Mouse (Mus musculus) hindbrain, embryonic 13.5 days (tissue): ENCODE data around the gene Lmbr1l. TPM values are rescaled to one million over a fixed set of nuclear protein-coding genes. Genes with fewer than 3 reads are reported as not detected.
A peak's percentile ranks its signal among the peaks of the same experiment; 100 is the strongest.
"Not testable (repeated sequence)": the region's sequence is repeated elsewhere in the genome, so short reads cannot be mapped to it uniquely, and the experiment has no call there.

Experiments used
- ATAC-seq: fragments of 200-750 bp; cut with Nextera tagmentation; 2 replicates; pipeline ENCODE4 v1.8.0; 2017; ENCODE audit warnings: moderate TSS enrichment; ENCODE audit not compliant: low FRiP score
- H3K27ac ChIP-seq: fragments of 300-500 bp; sonication (generic); 2 replicates; pipeline ENCODE4 v1.5.1; 2015; ENCODE audit warnings: inconsistent platforms, mild to moderate bottlenecking, moderate library complexity
- H3K27me3 ChIP-seq: fragments of 300-500 bp; sonication (generic); 2 replicates; pipeline ENCODE4 v1.6.1; 2015; ENCODE audit warnings: mild to moderate bottlenecking, inconsistent platforms
- H3K36me3 ChIP-seq: fragments of 300-500 bp; sonication (generic); 2 replicates; pipeline ENCODE4 v1.6.1; 2015; ENCODE audit warnings: mild to moderate bottlenecking, inconsistent platforms
- H3K4me1 ChIP-seq: fragments of 300-500 bp; sonication (generic); replicated peaks from 2 replicates; pipeline ENCODE4 v1.6.1; 2015; ENCODE audit warnings: inconsistent platforms
- H3K4me2 ChIP-seq: fragments of 300-500 bp; sonication (generic); 2 replicates; pipeline ENCODE4 v1.6.1; 2015; ENCODE audit warnings: inconsistent platforms, mild to moderate bottlenecking, moderate library complexity
- H3K4me3 ChIP-seq: fragments of 300-500 bp; sonication (generic); 2 replicates; pipeline ENCODE4 v1.5.1; 2015; ENCODE audit warnings: mild to moderate bottlenecking, inconsistent platforms
- H3K9ac ChIP-seq: fragments of 300-500 bp; sonication (generic); 2 replicates; pipeline ENCODE4 v1.6.1; 2015; ENCODE audit warnings: mild to moderate bottlenecking, inconsistent platforms
- H3K9me3 ChIP-seq: fragments of 300-500 bp; sonication (generic); 2 replicates; pipeline ENCODE4 v1.6.1; 2016; ENCODE audit warnings: inconsistent platforms
- WGBS: fragments of 180-500 bp; shearing (Covaris S2); methylation state at CpG from one replicate; pipeline ENCODE4 v1.1.7; 2015; 5-methylcytosine and 5-hydroxymethylcytosine counted together
- polyA plus RNA-seq: library from polyadenylated mRNA; unstranded; fragments of >200 nt; fragmentation: Nextera tagmentation; extraction: Ambion mirVana; gene quantifications from 2 replicates; pipeline ENCODE4 v1.2.1, GENCODE M21; 2015

Gene Lmbr1l
- polyA plus RNA-seq, 1 experiment from 2014 or later: 38.3 TPM

- Histone ChIP-seq H3K4me1 (peaks cover 26% of the 10 kb centered on the region), H3K4me2 (peak overlapping the region; percentile 92), H3K4me3 (peak overlapping the region; percentile 71), H3K27ac (peak overlapping the region; percentile 99), H3K36me3 (peaks cover 13% of the 10 kb centered on the region), H3K9ac (peak overlapping the region; percentile 86)
- H3K9me3 ChIP-seq, H3K27me3 ChIP-seq: not testable (repeated sequence)
- ATAC-seq: peak; percentile 12; the same call in 1 of the 2 replicates
- WGBS: 14% methylated on average over 8 of the region's 9 CpGs
These were observed 15.1 kb upstream of the Lmbr1l start for GRCm38 (mm10) chr15:98933004-98933671.

- H3K27ac ChIP-seq: no peak overlapping the region
- no peak overlapping the region for H3K9ac ChIP-seq
- no peak overlapping the region for H3K4me2 ChIP-seq
- peaks cover 25% of the 10 kb centered on the region for H3K4me1 ChIP-seq
- H3K36me3 ChIP-seq: peaks cover 13% of the 10 kb centered on the region
- H3K27me3 ChIP-seq: no peaks in the 10 kb centered on the region
- no peak overlapping the region for H3K4me3 ChIP-seq
- no peak for ATAC-seq
- 75% methylated on average over 3 of the region's 3 CpGs for WGBS
- no peaks in the 10 kb centered on the region for H3K9me3 ChIP-seq
These were observed 13.0 kb upstream of the Lmbr1l start for GRCm38 (mm10) chr15:98930998-98931397.

DNA sequence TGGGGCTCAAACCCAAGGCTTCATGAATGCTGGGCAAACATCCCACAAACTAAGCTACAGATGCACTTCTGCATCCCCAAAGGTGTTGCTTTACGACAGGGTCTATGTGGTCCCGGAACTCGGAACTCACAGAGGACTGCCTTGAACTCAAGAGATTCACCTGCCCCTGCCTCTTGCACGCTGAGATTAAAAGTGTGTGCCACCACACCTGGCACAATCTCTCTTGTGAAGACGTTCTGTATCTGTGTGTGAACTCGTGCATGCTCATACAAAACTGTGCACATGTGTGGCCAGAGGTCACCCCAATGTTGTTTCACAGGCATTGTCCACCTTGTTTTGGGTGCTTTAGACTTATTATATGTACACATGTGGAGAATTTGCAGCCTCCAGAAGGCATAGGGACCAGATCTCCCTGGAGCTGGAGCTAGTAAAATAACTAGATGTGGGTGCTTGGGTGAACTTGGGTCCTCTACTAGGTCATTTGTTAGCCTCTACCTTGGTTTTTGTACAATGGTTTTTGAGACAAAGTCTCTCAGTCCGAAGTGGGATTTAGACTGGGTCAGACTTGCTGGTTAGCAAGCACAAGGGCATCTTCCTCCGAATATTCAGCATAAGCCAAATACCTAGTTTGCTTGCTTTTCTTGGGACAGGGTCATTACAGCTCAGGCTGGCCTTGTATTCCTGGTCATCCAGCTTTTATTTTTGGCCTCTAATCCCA lies 12.1 kb upstream of the Lmbr1l start:
- 61% methylated on average over 8 of the region's 8 CpGs for WGBS
- ATAC-seq: no peak

DNA sequence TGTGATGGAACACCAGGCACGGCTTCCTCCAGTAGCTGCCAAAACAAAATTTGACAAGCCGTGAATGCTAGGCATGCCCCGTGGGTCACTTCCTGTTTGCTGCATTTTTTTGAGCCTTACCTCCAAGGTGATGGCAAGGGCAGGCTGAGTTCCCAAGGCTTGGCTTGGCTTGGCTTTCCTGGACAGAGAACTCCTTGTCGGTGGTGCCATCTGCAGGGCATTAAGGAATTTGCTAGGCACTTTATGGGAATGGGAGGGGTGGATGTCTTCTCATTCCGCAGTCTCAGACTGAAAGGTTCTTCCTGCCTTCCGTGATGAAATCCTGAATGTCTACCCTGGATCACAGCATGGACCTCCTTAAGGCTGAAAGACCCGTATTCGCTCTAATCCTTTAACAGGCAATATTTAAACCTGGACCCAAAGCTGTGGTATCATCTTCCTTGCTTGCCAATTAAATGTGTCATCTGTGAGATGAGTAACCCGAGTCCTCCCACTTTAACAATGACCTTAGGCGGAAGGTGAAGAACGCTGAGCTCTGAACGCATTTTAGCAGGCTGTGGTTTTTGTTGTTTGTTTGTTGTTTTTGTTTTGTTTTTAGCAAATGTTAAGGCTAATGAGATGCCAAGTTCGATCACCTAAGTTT lies 10.7 kb upstream of the Lmbr1l start:
- 15% methylated on average over 13 of the region's 13 CpGs for WGBS
- no peak overlapping the region for H3K4me2 ChIP-seq

More for the DNA sequence above, 12.1 kb upstream of the Lmbr1l start:
- Histone ChIP-seq H3K4me2 (no peak overlapping the region), H3K9me3 (no peaks in the 10 kb centered on the region), H3K36me3 (peaks cover 13% of the 10 kb centered on the region), H3K27ac (no peak overlapping the region), H3K27me3 (no peaks in the 10 kb centered on the region), H3K4me3 (no peak overlapping the region), H3K9ac (no peak overlapping the region), H3K4me1 (peaks cover 17% of the 10 kb centered on the region)

GRCm38 (mm10) chr15:98927566-98927965 lies 9.5 kb upstream of the Lmbr1l start:
- H3K4me1 ChIP-seq: peaks cover 10% of the 10 kb centered on the region
- no peak overlapping the region for H3K4me2 ChIP-seq
- H3K4me3 ChIP-seq: no peak overlapping the region
- no peaks in the 10 kb centered on the region for H3K27me3 ChIP-seq
- peaks cover 15% of the 10 kb centered on the region for H3K36me3 ChIP-seq
- no peaks in the 10 kb centered on the region for H3K9me3 ChIP-seq
- no peak overlapping the region for H3K27ac ChIP-seq
- no peak overlapping the region for H3K9ac ChIP-seq
- no peak for ATAC-seq
- 85% methylated on average over 5 of the region's 5 CpGs for WGBS

More for the DNA sequence above, 10.7 kb upstream of the Lmbr1l start:
- no peaks in the 10 kb centered on the region for H3K9me3 ChIP-seq
- no peak overlapping the region for H3K9ac ChIP-seq
- peaks cover 13% of the 10 kb centered on the region for H3K36me3 ChIP-seq
- ATAC-seq: 0 out of 2 replicates have a peak, but pooled peaks have one; percentile 40
- H3K27ac ChIP-seq: no peak overlapping the region
- H3K4me1 ChIP-seq: peaks cover 15% of the 10 kb centered on the region
- no peak overlapping the region for H3K4me3 ChIP-seq
- no peaks in the 10 kb centered on the region for H3K27me3 ChIP-seq

DNA sequence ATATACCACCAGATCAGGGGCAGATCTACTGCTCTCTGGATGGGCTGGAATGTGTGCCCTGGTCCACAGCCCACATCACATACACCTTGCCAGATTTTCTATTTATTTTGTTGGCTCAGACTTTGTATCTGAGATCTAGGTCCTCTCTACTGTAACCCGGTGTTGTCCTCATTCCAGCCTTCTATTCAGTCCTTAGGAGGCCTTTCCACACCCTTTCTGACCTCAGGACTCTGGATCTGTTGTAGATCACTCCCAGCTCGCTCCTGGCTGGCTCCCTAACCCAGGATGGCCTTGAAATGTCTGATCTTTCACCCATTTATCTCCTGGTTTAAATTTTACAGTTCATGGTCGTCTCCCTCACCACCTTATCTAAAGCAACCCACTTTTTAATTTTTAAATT lies 6.7 kb upstream of the Lmbr1l start:
- H3K4me1 ChIP-seq: peaks cover 2% of the 10 kb centered on the region
- H3K9ac ChIP-seq: no peak overlapping the region
- no peak for ATAC-seq
- no peak overlapping the region for H3K4me3 ChIP-seq
- no peak overlapping the region for H3K4me2 ChIP-seq
- 86% methylated on average over 3 of the region's 3 CpGs for WGBS
- no peaks in the 10 kb centered on the region for H3K9me3 ChIP-seq
- H3K27ac ChIP-seq: no peak overlapping the region
- peaks cover 3% of the 10 kb centered on the region; the same call in 1 of the 2 replicates for H3K36me3 ChIP-seq
- no peaks in the 10 kb centered on the region for H3K27me3 ChIP-seq

DNA sequence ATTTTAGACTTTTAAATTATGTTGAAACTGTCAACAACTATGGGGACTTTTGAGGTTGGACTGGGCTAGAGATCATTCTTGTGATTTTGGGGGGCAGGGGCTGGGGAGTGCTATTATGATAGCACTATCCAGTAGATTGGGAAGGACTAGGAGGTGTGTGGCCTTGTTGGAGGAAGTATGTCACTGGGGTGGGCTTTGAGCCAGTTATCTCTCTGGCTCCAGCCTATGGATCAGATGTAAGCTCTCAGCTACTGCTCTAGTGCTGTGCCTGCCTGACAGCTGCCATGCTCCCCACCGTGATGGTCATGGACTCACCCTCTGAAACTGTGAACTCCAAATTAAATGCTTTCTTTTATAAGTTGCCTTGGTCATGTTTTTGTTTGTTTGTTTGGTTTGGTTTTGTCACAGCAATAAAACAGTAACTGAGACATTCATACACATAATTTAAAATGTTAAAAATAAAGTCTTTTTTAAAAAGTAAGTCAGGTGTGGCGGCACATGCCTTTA lies 5.1 kb upstream of the Lmbr1l start:
- Histone ChIP-seq H3K36me3 (peaks cover 3% of the 10 kb centered on the region; the same call in 1 of the 2 replicates), H3K4me1 (peaks cover 8% of the 10 kb centered on the region), H3K27me3 (no peaks in the 10 kb centered on the region), H3K4me3 (no peak overlapping the region), H3K9ac (no peak overlapping the region), H3K27ac (no peak overlapping the region), H3K9me3 (no peaks in the 10 kb centered on the region), H3K4me2 (no peak overlapping the region)
- 78% methylated on average over 2 of the region's 2 CpGs for WGBS
- no peak for ATAC-seq

DNA sequence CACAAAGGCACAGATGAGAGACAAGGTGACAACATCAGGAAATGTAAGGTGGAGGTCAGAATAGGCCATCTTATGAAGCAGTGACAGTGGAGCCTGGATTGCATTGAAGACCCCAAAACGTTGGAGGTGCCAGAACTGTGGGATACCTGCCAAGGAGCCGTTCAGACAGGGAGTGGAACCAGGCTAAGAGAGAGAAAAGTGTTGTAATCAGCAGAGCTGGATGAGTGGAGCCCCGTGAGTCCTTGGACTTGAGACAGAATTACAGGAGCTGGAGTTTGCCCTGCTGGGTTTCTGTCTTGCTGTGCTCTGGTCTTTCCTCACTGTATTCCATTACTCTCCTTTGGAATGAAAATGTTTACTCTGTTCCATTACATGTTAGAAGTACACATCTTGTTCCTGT lies 4.5 kb upstream of the Lmbr1l start:
- WGBS: 61% methylated on average over 3 of the region's 3 CpGs
- Histone ChIP-seq H3K4me2 (no peak overlapping the region), H3K36me3 (peaks cover 3% of the 10 kb centered on the region; the same call in 1 of the 2 replicates), H3K9ac (no peak overlapping the region), H3K4me1 (peaks cover 8% of the 10 kb centered on the region), H3K27ac (no peak overlapping the region), H3K4me3 (no peak overlapping the region), H3K27me3 (no peaks in the 10 kb centered on the region), H3K9me3 (no peaks in the 10 kb centered on the region)
- ATAC-seq: no peak

DNA sequence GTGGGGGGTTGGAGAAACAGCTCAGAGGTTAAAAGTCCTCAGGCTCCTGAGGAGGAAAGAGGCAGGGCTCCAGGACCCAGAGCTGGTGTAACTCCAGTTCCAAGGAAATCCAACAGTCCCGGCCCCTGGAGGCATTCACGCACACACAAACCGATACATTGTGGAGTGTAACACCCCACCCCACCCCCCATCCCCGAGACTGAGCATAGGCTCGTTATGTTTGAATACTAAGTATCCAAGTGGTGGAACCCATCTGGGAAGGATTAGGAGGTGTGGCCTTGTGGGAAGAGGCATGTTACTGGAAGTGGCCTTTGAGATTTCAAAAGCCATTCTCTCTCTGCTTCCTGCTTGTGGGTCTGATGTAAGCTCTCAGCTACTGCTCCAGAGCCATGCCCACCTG lies 3.5 kb upstream of the Lmbr1l start:
- no peak for ATAC-seq
- Histone ChIP-seq H3K9me3 (no peaks in the 10 kb centered on the region), H3K9ac (no peak overlapping the region), H3K4me3 (no peak overlapping the region), H3K4me2 (no peak overlapping the region), H3K4me1 (peaks cover 15% of the 10 kb centered on the region), H3K27ac (no peak overlapping the region), H3K27me3 (no peaks in the 10 kb centered on the region), H3K36me3 (peaks cover 3% of the 10 kb centered on the region; the same call in 1 of the 2 replicates)
- WGBS: 84% methylated on average over 5 of the region's 5 CpGs

GRCm38 (mm10) chr15:98918499-98918895 lies 466 bp upstream of the Lmbr1l start:
- 32% methylated on average over 8 of the region's 8 CpGs for WGBS
- Histone ChIP-seq H3K36me3 (peaks cover 14% of the 10 kb centered on the region), H3K27ac (peak overlapping the region; percentile 97), H3K9ac (peak overlapping the region; percentile 64), H3K4me1 (peaks cover 33% of the 10 kb centered on the region), H3K4me3 (peak overlapping the region; percentile 84), H3K4me2 (peak overlapping the region; percentile 53)
- not testable (repeated sequence) for H3K9me3 ChIP-seq, ATAC-seq, H3K27me3 ChIP-seq

GRCm38 (mm10) chr15:98917091-98917490 lies 940 bp downstream of the Lmbr1l start:
- no peaks in the 10 kb centered on the region for H3K9me3 ChIP-seq
- peaks cover 25% of the 10 kb centered on the region for H3K36me3 ChIP-seq
- H3K9ac ChIP-seq: peak overlapping the region; percentile 93
- H3K4me1 ChIP-seq: peaks cover 33% of the 10 kb centered on the region
- H3K27ac ChIP-seq: peak overlapping the region; percentile 97
- H3K4me2 ChIP-seq: peak overlapping the region; percentile 73
- ATAC-seq: no peak
- peak overlapping the region; percentile 84 for H3K4me3 ChIP-seq
- WGBS: 0% methylated on average over 14 of the region's 14 CpGs
- no peaks in the 10 kb centered on the region for H3K27me3 ChIP-seq

- 91% methylated on average over 4 of the region's 4 CpGs for WGBS
- peaks cover 36% of the 10 kb centered on the region for H3K36me3 ChIP-seq
- ATAC-seq: no peak
- H3K27ac ChIP-seq: no peak overlapping the region
- peak overlapping the region; percentile 73 for H3K4me2 ChIP-seq
- H3K4me1 ChIP-seq: peaks cover 33% of the 10 kb centered on the region
- H3K27me3 ChIP-seq: no peaks in the 10 kb centered on the region
- peak overlapping the region; percentile 84 for H3K4me3 ChIP-seq
- H3K9me3 ChIP-seq: no peaks in the 10 kb centered on the region
- peak overlapping the region; percentile 93 for H3K9ac ChIP-seq
These were observed 2.0 kb downstream of the Lmbr1l start for GRCm38 (mm10) chr15:98916016-98916415.
